Mouse (Mus musculus) cortical plate, adult 2 months (tissue): ENCODE data around the gene Olfr1016.

Experiments used
- CTCF ChIP-seq: fragments of 200-500 bp; IDR thresholded peaks from 2 replicates; pipeline ENCODE4 v1.5.1; 2011; ENCODE audit warnings: mild to moderate bottlenecking, control low read depth, low read length; ENCODE audit not compliant: insufficient read depth; ENCODE audit errors: extremely low read depth
- POLR2A ChIP-seq: fragments of 200-500 bp; IDR thresholded peaks from 2 replicates; pipeline ENCODE4 v1.6.1; 2011; ENCODE audit warnings: mild to moderate bottlenecking, low read length, control low read depth; ENCODE audit not compliant: insufficient read depth; ENCODE audit errors: extremely low read depth

DNA sequence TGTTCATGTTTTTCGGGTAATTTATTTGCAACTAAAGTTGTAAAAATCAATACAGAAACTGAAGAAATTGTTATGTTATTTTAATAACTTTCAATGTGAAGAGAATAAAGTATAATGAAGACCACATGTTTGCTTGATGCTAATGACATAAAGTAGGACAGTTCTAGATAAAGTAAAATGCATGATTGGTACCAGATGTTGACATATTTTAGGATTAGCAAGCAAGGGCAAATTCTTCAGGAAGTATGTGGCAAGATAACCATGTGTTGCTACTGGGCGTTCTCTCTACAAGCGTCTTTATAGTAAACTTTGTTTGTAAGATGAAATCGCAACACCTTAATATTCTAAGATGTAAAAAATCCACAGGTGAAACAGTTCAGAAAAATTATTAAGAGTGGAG, 2.2 kb upstream of the Olfr1016 start:
- no peak for TF ChIP-seq POLR2A
- no peak for TF ChIP-seq CTCF
